In the genomic region with DNA sequence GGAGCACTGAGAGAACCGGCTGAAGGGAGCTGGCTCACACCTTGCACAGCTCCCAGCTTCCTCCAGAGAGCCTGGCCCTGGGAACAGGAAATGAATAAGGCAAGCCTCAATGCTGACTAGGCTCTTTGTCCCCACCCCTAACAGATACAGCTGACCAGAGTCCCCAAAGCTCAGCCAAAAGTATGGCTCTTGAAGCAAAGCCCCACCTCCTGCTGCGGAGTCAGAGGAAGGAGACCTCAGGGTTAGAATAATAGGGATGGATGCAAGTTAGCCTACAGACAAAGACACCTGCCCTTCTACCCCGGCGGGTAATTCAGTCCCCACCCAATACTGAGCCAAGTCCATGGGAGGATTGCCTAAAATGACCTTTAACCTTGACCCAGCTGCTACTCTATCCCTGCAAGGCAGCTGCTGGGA, we compare ENCODE assay signal across 10 mouse cellular contexts. TPM values are rescaled to one million over a fixed set of nuclear protein-coding genes. Genes with fewer than 3 reads are reported as not detected.
A peak's percentile ranks its signal among the peaks of the same experiment; 100 is the strongest.
DNase-seq lines count a peak whose midpoint lies in the region; ATAC-seq lines count a peak whose summit lies in the region.
"Had no signal": no experiment of that assay in that cellular context is flagged by ENCODE, and none has a peak within 500 bp of the region (broad histone marks: within the 10 kb centered on the region; RNA-seq: fewer than 3 reads in every experiment).

No protein-coding gene starts in this region.

- peaks cover 47% of the 10 kb centered on the region for H3K4me1 ChIP-seq in hindbrain, embryonic 10.5 days (replicated peaks)
- H3K4me1 ChIP-seq in hindbrain, embryonic 12.5 days = no peaks in the 10 kb centered on the region; the same call in 1 of the 2 replicates
- H3K4me1 ChIP-seq in intestine, embryonic 15.5 days (replicated peaks) = peaks cover 29% of the 10 kb centered on the region
- H3K4me1 ChIP-seq in liver, embryonic 15.5 days (replicated peaks) = peaks cover 43% of the 10 kb centered on the region

- intact Hi-C loops in gastrocnemius, postnatal 14 days (cut with DNase I; ENCODE audit: low total_unique reads) = no loop called here

- H3K9me3 ChIP-seq in hindbrain, embryonic 10.5 days = no peaks in the 10 kb centered on the region
- no peaks in the 10 kb centered on the region for H3K9me3 ChIP-seq in hindbrain, embryonic 12.5 days (replicated peaks)
- no peaks in the 10 kb centered on the region for H3K9me3 ChIP-seq in intestine, embryonic 15.5 days
- H3K9me3 ChIP-seq in liver, embryonic 15.5 days (replicated peaks) = no peaks in the 10 kb centered on the region

- H3K36me3 ChIP-seq in hindbrain, embryonic 10.5 days = no peaks in the 10 kb centered on the region
- H3K36me3 ChIP-seq in hindbrain, embryonic 12.5 days = no peaks in the 10 kb centered on the region
- no peaks in the 10 kb centered on the region for H3K36me3 ChIP-seq in intestine, embryonic 15.5 days
- H3K36me3 ChIP-seq in liver, embryonic 15.5 days (replicated peaks) = no peaks in the 10 kb centered on the region; the same call in 1 of the 2 replicates

- DNase-seq in hindbrain, embryonic 10.5 days (ENCODE audit: low spot score) = no peak
- DNase-seq in R1 (ENCODE audit: low read depth, low spot score) = peak; percentile 98
- no peak for DNase-seq in gastrocnemius, postnatal 14 days
- DNase-seq in cerebellum, adult 8-10 months = no peak
- DNase-seq in cerebellum, postnatal 36 days = no peak
- DNase-seq: left cerebral cortex, postnatal 4 days had no signal

- no peak overlapping the region for H3K4me3 ChIP-seq in hindbrain, embryonic 10.5 days
- no peak overlapping the region for H3K4me3 ChIP-seq in hindbrain, embryonic 12.5 days
- no peak overlapping the region for H3K4me3 ChIP-seq in intestine, embryonic 15.5 days (replicated peaks)
- H3K4me3 ChIP-seq in liver, embryonic 15.5 days (replicated peaks) = no peak overlapping the region

- H3K27me3 ChIP-seq in hindbrain, embryonic 10.5 days (ENCODE audit: insufficient read depth, poor library complexity, severe bottlenecking) = no peaks in the 10 kb centered on the region; the same call in 1 of the 2 replicates
- H3K27me3 ChIP-seq in hindbrain, embryonic 12.5 days = no peaks in the 10 kb centered on the region
- no peaks in the 10 kb centered on the region for H3K27me3 ChIP-seq in intestine, embryonic 15.5 days (replicated peaks)
- H3K27me3 ChIP-seq in liver, embryonic 15.5 days = no peaks in the 10 kb centered on the region

- WGBS in hindbrain, embryonic 10.5 days = 55% methylated on average over 4 of the region's 4 CpGs
- 51% methylated on average over 4 of the region's 4 CpGs for WGBS in hindbrain, embryonic 12.5 days
- WGBS in intestine, embryonic 15.5 days = 56% methylated on average over 4 of the region's 4 CpGs
- WGBS in liver, embryonic 15.5 days (ENCODE audit: insufficient replicate concordance) = 33% methylated on average over 4 of the region's 4 CpGs

- no peak for ATAC-seq in hindbrain, embryonic 12.5 days (ENCODE audit: low FRiP score)
- peak; percentile 79 for ATAC-seq in intestine, embryonic 15.5 days
- ATAC-seq in liver, embryonic 15.5 days (ENCODE audit: insufficient read depth) = peak; percentile 60
- ATAC-seq: CD4-positive, CD25-positive, alpha-beta regulatory T cell, adult 4 months had no signal

- H3K4me2 ChIP-seq in hindbrain, embryonic 12.5 days (replicated peaks) = no peak overlapping the region
- H3K4me2 ChIP-seq in intestine, embryonic 15.5 days (replicated peaks) = no peak overlapping the region; the same call in none of the 2 replicates
- no peak overlapping the region for H3K4me2 ChIP-seq in liver, embryonic 15.5 days

- H3K27ac ChIP-seq in hindbrain, embryonic 10.5 days = peak overlapping the region; percentile 53
- H3K27ac ChIP-seq in hindbrain, embryonic 12.5 days = no peak overlapping the region
- H3K27ac ChIP-seq in intestine, embryonic 15.5 days = peak overlapping the region; percentile 79; the same call in 1 of the 2 replicates
- peak overlapping the region; percentile 38; the same call in 1 of the 2 replicates for H3K27ac ChIP-seq in liver, embryonic 15.5 days (replicated peaks)

- no peak overlapping the region for H3K9ac ChIP-seq in hindbrain, embryonic 12.5 days
- no peak overlapping the region for H3K9ac ChIP-seq in intestine, embryonic 15.5 days
- no peak overlapping the region for H3K9ac ChIP-seq in liver, embryonic 15.5 days

RNA-seq across cellular contexts. Expression of a gene that starts 22.7 kb away (rescaled TPM):
- 47.1 and 48.4 TPM in 2 replicates for polyA plus RNA-seq in hindbrain, embryonic 10.5 days (2016; fragmentation: Nextera tagmentation; extraction: Ambion mirVana)
- 39.2 and 42.2 TPM in 2 replicates for polyA plus RNA-seq in hindbrain, embryonic 12.5 days (2016; fragmentation: Nextera tagmentation; extraction: Ambion mirVana)
- 41.7 and 48.8 TPM in 2 replicates for polyA plus RNA-seq in intestine, embryonic 15.5 days (2015; fragmentation: Nextera tagmentation; extraction: Ambion mirVana)
- 16.0 and 17.2 TPM in 2 replicates for polyA plus RNA-seq in liver, embryonic 15.5 days (2015; fragmentation: Nextera tagmentation; extraction: Ambion mirVana)
- total RNA-seq in gastrocnemius, postnatal 14 days (2021) = 10 to 100 TPM; 54.7 to 57.7 TPM

RNA-seq across cellular contexts. Expression of a gene that starts 34.2 kb away (rescaled TPM):
- 5.0 and 5.5 TPM in 2 replicates for polyA plus RNA-seq in hindbrain, embryonic 10.5 days (2016; fragmentation: Nextera tagmentation; extraction: Ambion mirVana)
- 5.1 and 5.2 TPM in 2 replicates for polyA plus RNA-seq in hindbrain, embryonic 12.5 days (2016; fragmentation: Nextera tagmentation; extraction: Ambion mirVana)
- 51.0 and 56.3 TPM in 2 replicates for polyA plus RNA-seq in intestine, embryonic 15.5 days (2015; fragmentation: Nextera tagmentation; extraction: Ambion mirVana)
- 9.9 and 10.5 TPM in 2 replicates for polyA plus RNA-seq in liver, embryonic 15.5 days (2015; fragmentation: Nextera tagmentation; extraction: Ambion mirVana)
- 1 to 10 TPM; 2.9 to 3.4 TPM for total RNA-seq in gastrocnemius, postnatal 14 days (2021)

RNA-seq across cellular contexts. Expression of a gene that starts 43.3 kb away (rescaled TPM):
- 198 and 224 TPM in 2 replicates for polyA plus RNA-seq in hindbrain, embryonic 10.5 days (2016; fragmentation: Nextera tagmentation; extraction: Ambion mirVana)
- 239 and 255 TPM in 2 replicates for polyA plus RNA-seq in hindbrain, embryonic 12.5 days (2016; fragmentation: Nextera tagmentation; extraction: Ambion mirVana)
- polyA plus RNA-seq in intestine, embryonic 15.5 days (2015; fragmentation: Nextera tagmentation; extraction: Ambion mirVana) = 270 and 308 TPM in 2 replicates
- polyA plus RNA-seq in liver, embryonic 15.5 days (2015; fragmentation: Nextera tagmentation; extraction: Ambion mirVana) = 128 and 168 TPM in 2 replicates
- 100 to 1,000 TPM; 107 to 116 TPM for total RNA-seq in gastrocnemius, postnatal 14 days (2021)

RNA-seq across cellular contexts. Expression of a gene that starts 48.0 kb away (rescaled TPM):
- 75.1 and 76.1 TPM in 2 replicates for polyA plus RNA-seq in hindbrain, embryonic 10.5 days (2016; fragmentation: Nextera tagmentation; extraction: Ambion mirVana)
- polyA plus RNA-seq in hindbrain, embryonic 12.5 days (2016; fragmentation: Nextera tagmentation; extraction: Ambion mirVana) = 113 and 117 TPM in 2 replicates
- polyA plus RNA-seq in intestine, embryonic 15.5 days (2015; fragmentation: Nextera tagmentation; extraction: Ambion mirVana) = 110 and 112 TPM in 2 replicates
- 22.6 and 24.7 TPM in 2 replicates for polyA plus RNA-seq in liver, embryonic 15.5 days (2015; fragmentation: Nextera tagmentation; extraction: Ambion mirVana)
- total RNA-seq in gastrocnemius, postnatal 14 days (2021) = 10 to 100 TPM; 52.0 to 68.1 TPM
- polyA plus RNA-seq: CD4-positive, CD25-positive, alpha-beta regulatory T cell, adult 4 months had no signal
